Mouse (Mus musculus): ENCODE results near the gene Gjb1. TPM values are rescaled to one million over a fixed set of nuclear protein-coding genes. Genes with fewer than 3 reads are reported as not detected.
A peak's percentile ranks its signal among the peaks of the same experiment; 100 is the strongest.
"Not testable (repeated sequence)": the region's sequence is repeated elsewhere in the genome, so short reads cannot be mapped to it uniquely, and the experiment has no call there.

Gjb1 gene
- polyA plus RNA-seq (2015; fragmentation: Nextera tagmentation; extraction: Ambion mirVana) = 0.47 and 0.48 TPM in 2 replicates

GRCm38 (mm10) chrX:101376190-101376968, at the start of gene Gjb1:
TSS of gene Gjb1 (plus strand) at chrX:101376378.
- no peak within 1 kb of the TSS for H3K27ac ChIP-seq
- H3K4me2 ChIP-seq (replicated peaks) = no peak within 1 kb of the TSS
- H3K4me3 ChIP-seq (replicated peaks) = no peak within 1 kb of the TSS
- H3K4me1 ChIP-seq (replicated peaks) = no peaks in the 10 kb centered on the region
- H3K27me3 ChIP-seq = peaks cover 16% of the 10 kb centered on the region; the same call in 1 of the 2 replicates
- H3K9me3 ChIP-seq = no peaks in the 10 kb centered on the region
- H3K9ac ChIP-seq (replicated peaks) = no peak within 1 kb of the TSS
- H3K36me3 ChIP-seq = no peaks in the 10 kb centered on the region
- ATAC-seq = no peak
- WGBS = 80% methylated on average over 7 of the region's 7 CpGs

- 30% methylated on average over 10 of the region's 10 CpGs for WGBS
- H3K4me3 ChIP-seq (replicated peaks) = no peak overlapping the region
Measured at GRCm38 (mm10) chrX:101329372-101330028, 46.7 kb upstream of the Gjb1 start.

GRCm38 (mm10) chrX:101332031-101332374, 44.2 kb upstream of the Gjb1 start:
- peak overlapping the region; percentile 36 for H3K4me3 ChIP-seq (replicated peaks)
- no peaks in the 10 kb centered on the region for H3K27me3 ChIP-seq
- peak; percentile 55 for ATAC-seq
- WGBS = 51% methylated on average over 9 of the region's 9 CpGs
- peak overlapping the region; percentile 51 for H3K9ac ChIP-seq (replicated peaks)
- no peaks in the 10 kb centered on the region for H3K36me3 ChIP-seq
- H3K4me1 ChIP-seq (replicated peaks) = peaks cover 5% of the 10 kb centered on the region; the same call in 1 of the 2 replicates
- peak overlapping the region; percentile 93 for H3K27ac ChIP-seq
- H3K9me3 ChIP-seq = no peaks in the 10 kb centered on the region
- peak overlapping the region; percentile 49 for H3K4me2 ChIP-seq (replicated peaks)

More at GRCm38 (mm10) chrX:101329372-101330028, 46.7 kb upstream of the Gjb1 start:
- H3K9me3 ChIP-seq = no peaks in the 10 kb centered on the region
- H3K36me3 ChIP-seq = no peaks in the 10 kb centered on the region
- H3K4me2 ChIP-seq (replicated peaks) = 0 out of 2 replicates have a peak overlapping the region, but pooled peaks have one; percentile 22
- peak overlapping the region; percentile 58; the same call in 1 of the 2 replicates for H3K27ac ChIP-seq
- no peaks in the 10 kb centered on the region for H3K27me3 ChIP-seq
- ATAC-seq = no peak
- H3K4me1 ChIP-seq (replicated peaks) = peaks cover 5% of the 10 kb centered on the region; the same call in 1 of the 2 replicates
- no peak overlapping the region for H3K9ac ChIP-seq (replicated peaks)

GRCm38 (mm10) chrX:101332375-101333211, 43.6 kb upstream of the Gjb1 start:
- H3K4me3 ChIP-seq (replicated peaks) = peak overlapping the region; percentile 36
- peaks cover 5% of the 10 kb centered on the region; the same call in 1 of the 2 replicates for H3K4me1 ChIP-seq (replicated peaks)
- WGBS = 26% methylated on average over 33 of the region's 49 CpGs
- no peaks in the 10 kb centered on the region for H3K27me3 ChIP-seq
- no peaks in the 10 kb centered on the region for H3K9me3 ChIP-seq
- H3K9ac ChIP-seq (replicated peaks) = peak overlapping the region; percentile 51
- ATAC-seq = peak; percentile 98
- H3K4me2 ChIP-seq (replicated peaks) = peak overlapping the region; percentile 51
- H3K27ac ChIP-seq = peak overlapping the region; percentile 93
- no peaks in the 10 kb centered on the region for H3K36me3 ChIP-seq

GRCm38 (mm10) chrX:101334606-101335005, 41.6 kb upstream of the Gjb1 start:
- H3K9me3 ChIP-seq = no peaks in the 10 kb centered on the region
- no peak overlapping the region for H3K9ac ChIP-seq (replicated peaks)
- no peak overlapping the region for H3K4me2 ChIP-seq (replicated peaks)
- no peaks in the 10 kb centered on the region for H3K36me3 ChIP-seq
- ATAC-seq = no peak
- 87% methylated on average over 5 of the region's 5 CpGs for WGBS
- H3K27me3 ChIP-seq = no peaks in the 10 kb centered on the region
- no peak overlapping the region for H3K27ac ChIP-seq
- peaks cover 5% of the 10 kb centered on the region; the same call in 1 of the 2 replicates for H3K4me1 ChIP-seq (replicated peaks)
- H3K4me3 ChIP-seq (replicated peaks) = no peak overlapping the region

- Histone ChIP-seq H3K27ac (no peak overlapping the region), H3K27me3 (no peaks in the 10 kb centered on the region), H3K36me3 (no peaks in the 10 kb centered on the region), H3K4me2 (replicated peaks) (no peak overlapping the region), H3K4me1 (replicated peaks) (peaks cover under 1% of the 10 kb centered on the region; the same call in 1 of the 2 replicates), H3K4me3 (replicated peaks) (no peak overlapping the region), H3K9ac (replicated peaks) (no peak overlapping the region), H3K9me3 (no peaks in the 10 kb centered on the region)
- 54% methylated on average over 4 of the region's 4 CpGs for WGBS
- ATAC-seq = no peak
Measured at GRCm38 (mm10) chrX:101338666-101339065, 37.5 kb upstream of the Gjb1 start.

- not testable (repeated sequence) for H3K4me3 ChIP-seq (replicated peaks); H3K9ac ChIP-seq (replicated peaks); H3K9me3 ChIP-seq; H3K27me3 ChIP-seq; H3K4me2 ChIP-seq (replicated peaks); H3K36me3 ChIP-seq; ATAC-seq; H3K4me1 ChIP-seq (replicated peaks); H3K27ac ChIP-seq
- 64% methylated on average over 2 of the region's 2 CpGs for WGBS
Measured at GRCm38 (mm10) chrX:101342837-101343236, 33.3 kb upstream of the Gjb1 start.

GRCm38 (mm10) chrX:101345456-101345855, 30.7 kb upstream of the Gjb1 start:
- no peaks in the 10 kb centered on the region for H3K4me1 ChIP-seq (replicated peaks)
- H3K27ac ChIP-seq = no peak overlapping the region
- ATAC-seq = no peak
- H3K27me3 ChIP-seq = 0 out of 2 replicates have a peak, but pooled peaks cover 5% of the 10 kb centered on the region
- no peak overlapping the region for H3K9ac ChIP-seq (replicated peaks)
- no peak overlapping the region for H3K4me2 ChIP-seq (replicated peaks)
- no peak overlapping the region for H3K4me3 ChIP-seq (replicated peaks)
- WGBS = 94% methylated on average over 2 of the region's 2 CpGs
- H3K36me3 ChIP-seq = no peaks in the 10 kb centered on the region
- H3K9me3 ChIP-seq = no peaks in the 10 kb centered on the region

GRCm38 (mm10) chrX:101346475-101346874, 29.7 kb upstream of the Gjb1 start:
- H3K27ac ChIP-seq = no peak overlapping the region
- no peak overlapping the region for H3K4me3 ChIP-seq (replicated peaks)
- H3K36me3 ChIP-seq = no peaks in the 10 kb centered on the region
- no peak overlapping the region for H3K4me2 ChIP-seq (replicated peaks)
- H3K4me1 ChIP-seq (replicated peaks) = no peaks in the 10 kb centered on the region
- no peak for ATAC-seq
- WGBS = 64% methylated on average over 4 of the region's 4 CpGs
- no peaks in the 10 kb centered on the region for H3K9me3 ChIP-seq
- no peak overlapping the region for H3K9ac ChIP-seq (replicated peaks)
- 0 out of 2 replicates have a peak, but pooled peaks cover 5% of the 10 kb centered on the region for H3K27me3 ChIP-seq

- WGBS = 67% methylated on average over 4 of the region's 4 CpGs
- ATAC-seq = no peak
- H3K4me2 ChIP-seq (replicated peaks) = no peak overlapping the region
Measured at GRCm38 (mm10) chrX:101351188-101351587, 25.0 kb upstream of the Gjb1 start.

GRCm38 (mm10) chrX:101358902-101359301, 17.3 kb upstream of the Gjb1 start:
- WGBS = 58% methylated on average over 4 of the region's 4 CpGs
- H3K4me3 ChIP-seq (replicated peaks); ATAC-seq: not testable (repeated sequence)

More at GRCm38 (mm10) chrX:101351188-101351587, 25.0 kb upstream of the Gjb1 start:
- Histone ChIP-seq H3K4me1 (replicated peaks) (no peaks in the 10 kb centered on the region), H3K9ac (replicated peaks) (no peak overlapping the region), H3K27me3 (0 out of 2 replicates have a peak, but pooled peaks cover 5% of the 10 kb centered on the region), H3K36me3 (no peaks in the 10 kb centered on the region), H3K27ac (no peak overlapping the region), H3K9me3 (no peaks in the 10 kb centered on the region), H3K4me3 (replicated peaks) (no peak overlapping the region)

More at GRCm38 (mm10) chrX:101358902-101359301, 17.3 kb upstream of the Gjb1 start:
- H3K4me2 ChIP-seq (replicated peaks); H3K9me3 ChIP-seq; H3K4me1 ChIP-seq (replicated peaks); H3K27me3 ChIP-seq; H3K36me3 ChIP-seq; H3K27ac ChIP-seq; H3K9ac ChIP-seq (replicated peaks): not testable (repeated sequence)
